Mouse (Mus musculus): ENCODE results near the gene Nbr1. TPM values are rescaled to one million over a fixed set of nuclear protein-coding genes. Genes with fewer than 3 reads are reported as not detected.
"Not testable (repeated sequence)": the region's sequence is repeated elsewhere in the genome, so short reads cannot be mapped to it uniquely, and the experiment has no call there.

Gene Nbr1
- polyA plus RNA-seq, 1 experiment from 2014 or later, result 98.3 TPM

- H3K4me1 ChIP-seq (ENCODE audit: control insufficient read depth, insufficient read depth, low read length), result no peaks in the 10 kb centered on the region
- H3K9me3 ChIP-seq (replicated peaks; ENCODE audit: control insufficient read depth, low read length), result no peaks in the 10 kb centered on the region
- no peaks in the 10 kb centered on the region for H3K27me3 ChIP-seq (replicated peaks; ENCODE audit: control insufficient read depth, insufficient read depth, low read length)
- DNase-seq (ENCODE audit: low spot score) (peak; percentile 94), ATAC-seq (peak; percentile 90)
- peak within 1 kb of the TSS; percentile 79 for H3K4me2 ChIP-seq (ENCODE audit: low read length)
- peak within 1 kb of the TSS; percentile 88 for H3K27ac ChIP-seq (ENCODE audit: low read depth, low read length)
- H3K9ac ChIP-seq (ENCODE audit: low read length), result peak within 1 kb of the TSS; percentile 74
- under 1% methylated on average over 31 of the region's 34 CpGs for WGBS
- H3K36me3 ChIP-seq (ENCODE audit: control insufficient read depth, insufficient read depth, low read length), result no peaks in the 10 kb centered on the region
- peak within 1 kb of the TSS; percentile 45 for H3K4me3 ChIP-seq (ENCODE audit: low read depth, low read length)
Measured at GRCm38 (mm10) chr11:101626995-101627856, 75.3 kb downstream of the Nbr1 start, which contains the start of gene Rdm1. Rdm1 (plus strand) TSS chr11:101627195.

- H3K4me2 ChIP-seq (ENCODE audit: low read length), result peak overlapping the region; percentile 79
- peak overlapping the region; percentile 45 for H3K4me3 ChIP-seq (ENCODE audit: low read depth, low read length)
- ATAC-seq (peak; percentile 45), DNase-seq (ENCODE audit: low spot score) (no peak)
- H3K27ac ChIP-seq (ENCODE audit: low read depth, low read length), result peak overlapping the region; percentile 88
- H3K27me3 ChIP-seq (replicated peaks; ENCODE audit: control insufficient read depth, insufficient read depth, low read length), result no peaks in the 10 kb centered on the region
- peak overlapping the region; percentile 74 for H3K9ac ChIP-seq (ENCODE audit: low read length)
- H3K4me1 ChIP-seq (ENCODE audit: control insufficient read depth, insufficient read depth, low read length), result no peaks in the 10 kb centered on the region
- H3K9me3 ChIP-seq (replicated peaks; ENCODE audit: control insufficient read depth, low read length), result no peaks in the 10 kb centered on the region
- no peaks in the 10 kb centered on the region for H3K36me3 ChIP-seq (ENCODE audit: control insufficient read depth, insufficient read depth, low read length)
- WGBS, result under 1% methylated on average over 33 of the region's 33 CpGs
Measured at GRCm38 (mm10) chr11:101627857-101628559, 76.1 kb downstream of the Nbr1 start.

- H3K27me3 ChIP-seq (replicated peaks; ENCODE audit: control insufficient read depth, insufficient read depth, low read length); DNase-seq (ENCODE audit: low spot score); H3K27ac ChIP-seq (ENCODE audit: low read depth, low read length); ATAC-seq; H3K4me1 ChIP-seq (ENCODE audit: control insufficient read depth, insufficient read depth, low read length); H3K36me3 ChIP-seq (ENCODE audit: control insufficient read depth, insufficient read depth, low read length); H3K9me3 ChIP-seq (replicated peaks; ENCODE audit: control insufficient read depth, low read length): not testable (repeated sequence)
- Histone ChIP-seq H3K9ac (ENCODE audit: low read length) (peak overlapping the region; percentile 74), H3K4me2 (ENCODE audit: low read length) (peak overlapping the region; percentile 79), H3K4me3 (ENCODE audit: low read depth, low read length) (peak overlapping the region; percentile 45)
- 66% methylated on average over 4 of the region's 5 CpGs for WGBS
Measured at GRCm38 (mm10) chr11:101628733-101629417, 76.9 kb downstream of the Nbr1 start.

Other genes with a start within 250 kb of the Nbr1 start
- 172 and 177 TPM in 2 replicates for gene Becn1, start 249.9 kb upstream of the Nbr1 start, polyA plus RNA-seq (2014; fragmentation: Nextera tagmentation; extraction: Ambion mirVana)
- gene Psme3, start 235.9 kb upstream of the Nbr1 start, polyA plus RNA-seq (2014; fragmentation: Nextera tagmentation; extraction: Ambion mirVana), result 103 and 107 TPM in 2 replicates
- gene Aoc2, start 227.1 kb upstream of the Nbr1 start, polyA plus RNA-seq (2014; fragmentation: Nextera tagmentation; extraction: Ambion mirVana), result 0.94 and 1.1 TPM in 2 replicates
- gene Aoc3, start 221.5 kb upstream of the Nbr1 start, polyA plus RNA-seq (2014; fragmentation: Nextera tagmentation; extraction: Ambion mirVana), result 0.08 and 0.10 TPM in 2 replicates
- gene G6pc, start 184.6 kb upstream of the Nbr1 start, polyA plus RNA-seq (2014; fragmentation: Nextera tagmentation; extraction: Ambion mirVana), result 0.09 TPM in 1 of 2 replicates, not detected in the other
- 89.6 and 92.5 TPM in 2 replicates for gene Aarsd1, start 134.5 kb upstream of the Nbr1 start, polyA plus RNA-seq (2014; fragmentation: Nextera tagmentation; extraction: Ambion mirVana)
- 6.8 and 7.3 TPM in 2 replicates for gene Gm27029, start 127.4 kb upstream of the Nbr1 start, polyA plus RNA-seq (2014; fragmentation: Nextera tagmentation; extraction: Ambion mirVana)
- 14.7 and 21.2 TPM in 2 replicates for gene Rundc1, start 127.1 kb upstream of the Nbr1 start, polyA plus RNA-seq (2014; fragmentation: Nextera tagmentation; extraction: Ambion mirVana)
- 1.2 TPM in 2 replicates for gene Ptges3l, start 126.8 kb upstream of the Nbr1 start, polyA plus RNA-seq (2014; fragmentation: Nextera tagmentation; extraction: Ambion mirVana)
- gene Rpl27, start 109.9 kb upstream of the Nbr1 start, polyA plus RNA-seq (2014; fragmentation: Nextera tagmentation; extraction: Ambion mirVana), result 281 and 371 TPM in 2 replicates
- 2.7 and 3.4 TPM in 2 replicates for gene Ifi35, start 103.7 kb upstream of the Nbr1 start, polyA plus RNA-seq (2014; fragmentation: Nextera tagmentation; extraction: Ambion mirVana)
- gene Rnd2, start 87.2 kb upstream of the Nbr1 start, polyA plus RNA-seq (2014; fragmentation: Nextera tagmentation; extraction: Ambion mirVana), result 98.7 and 131 TPM in 2 replicates
- gene Vat1, start 85.9 kb upstream of the Nbr1 start, polyA plus RNA-seq (2014; fragmentation: Nextera tagmentation; extraction: Ambion mirVana), result 77.5 and 85.7 TPM in 2 replicates
- gene Brca1, start 194 bp upstream of the Nbr1 start, polyA plus RNA-seq (2014; fragmentation: Nextera tagmentation; extraction: Ambion mirVana), result 7.9 and 8.1 TPM in 2 replicates
- gene Tmem106a, start 30.1 kb downstream of the Nbr1 start, polyA plus RNA-seq (2014; fragmentation: Nextera tagmentation; extraction: Ambion mirVana), result 2.3 and 3.4 TPM in 2 replicates
- gene Gm11634, start 47.1 kb downstream of the Nbr1 start, polyA plus RNA-seq (2014; fragmentation: Nextera tagmentation; extraction: Ambion mirVana), result not detected in 2 replicates
- 32.7 and 38.5 TPM in 2 replicates for gene Rdm1, start 75.0 kb downstream of the Nbr1 start, polyA plus RNA-seq (2014; fragmentation: Nextera tagmentation; extraction: Ambion mirVana)
- 40.5 and 42.7 TPM in 2 replicates for gene Arl4d, start 113.4 kb downstream of the Nbr1 start, polyA plus RNA-seq (2014; fragmentation: Nextera tagmentation; extraction: Ambion mirVana)
- 31.6 and 33.3 TPM in 2 replicates for gene Dhx8, start 180.8 kb downstream of the Nbr1 start, polyA plus RNA-seq (2014; fragmentation: Nextera tagmentation; extraction: Ambion mirVana)
- gene Etv4, start 233.2 kb downstream of the Nbr1 start, polyA plus RNA-seq (2014; fragmentation: Nextera tagmentation; extraction: Ambion mirVana), result 3.5 and 4.5 TPM in 2 replicates

Measured in forebrain, embryonic 14.5 days (tissue).